Mouse (Mus musculus) CH12.LX (cell line): Measurements from ENCODE around the gene Spsb4.

Source experiments
- E2F4 ChIP-seq: IDR thresholded peaks from 2 replicates; pipeline ENCODE4 v1.6.1; 2011; ENCODE audit warnings: low read depth, low read length, improper control_type of control experiment; ENCODE audit not compliant: insufficient replicate concordance
- POLR2A ChIP-seq: IDR thresholded peaks from 2 replicates; pipeline ENCODE4 v1.6.1; 2011; ENCODE audit warnings: low read depth, mild to moderate bottlenecking, improper control_type of control experiment, low read length

DNA sequence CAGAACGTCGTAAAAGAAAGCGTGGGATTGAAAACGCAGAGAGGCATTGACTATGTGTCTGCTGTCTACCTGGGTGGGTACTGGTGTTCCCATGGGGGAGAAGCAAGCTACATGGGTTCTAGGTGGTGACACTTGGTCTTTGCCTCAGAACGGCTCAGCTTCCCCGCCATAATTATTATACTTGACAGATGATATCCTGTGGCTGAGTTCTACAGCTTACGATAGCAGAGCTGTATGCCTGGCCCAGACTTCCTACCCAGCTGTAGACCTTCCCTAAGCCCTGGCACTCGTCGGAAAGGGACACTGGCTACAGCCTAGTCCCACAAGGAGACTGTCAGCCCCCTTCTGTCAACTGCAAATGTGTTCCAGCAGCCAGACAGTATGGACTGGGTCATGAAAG, 37.5 kb downstream of the Spsb4 start:
- TF ChIP-seq E2F4 (no peak), POLR2A (no peak)
